Mouse (Mus musculus) mouse embryonic stem cell (cell line): Measurements from ENCODE around the gene Tbxas1.

Experiments
- in situ Hi-C, 2 experiments: fragments of 300-500 bp; cut with MboI; formaldehyde crosslinking; loops; 1 replicate in 1 of 2; 3 replicates in 1 of 2; pipeline ENCODE4 v1.14.3; 2019 to 2020; ENCODE audit warnings: low sequenced_read_pairs in 2 of 2, low pct_unique_long_range_greater_than_20kb in 1 of 2, mixed read lengths in 1 of 2; ENCODE audit not compliant: unreplicated experiment in 1 of 2

Gene Tbxas1

GRCm38 (mm10) chr6:38997838-38998237 lies 122.6 kb downstream of the Tbxas1 start:
- in situ Hi-C loops, result no loop called here

DNA sequence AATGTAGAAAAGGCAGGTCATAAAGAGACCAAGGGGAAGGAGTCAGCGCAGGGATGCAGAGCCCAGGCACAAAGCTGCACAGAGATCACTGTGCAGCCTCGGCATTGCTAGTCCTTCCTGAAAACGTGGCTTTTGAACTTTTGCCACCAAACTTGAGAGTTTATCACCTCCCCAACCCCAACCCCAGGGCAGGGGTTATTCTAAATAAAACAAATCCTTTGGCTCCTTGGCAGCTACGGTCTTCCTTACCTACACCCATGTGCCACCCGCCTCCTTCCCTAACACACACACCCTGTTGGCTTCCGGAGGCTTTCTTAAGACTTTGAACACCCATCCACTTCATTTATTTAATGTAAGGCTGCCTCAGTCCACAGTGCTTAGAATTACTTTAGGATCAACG lies 127.9 kb downstream of the Tbxas1 start:
- in situ Hi-C loops, result no loop called here

GRCm38 (mm10) chr6:39004003-39004473 lies 128.8 kb downstream of the Tbxas1 start:
- in situ Hi-C loops, result no loop called here

DNA sequence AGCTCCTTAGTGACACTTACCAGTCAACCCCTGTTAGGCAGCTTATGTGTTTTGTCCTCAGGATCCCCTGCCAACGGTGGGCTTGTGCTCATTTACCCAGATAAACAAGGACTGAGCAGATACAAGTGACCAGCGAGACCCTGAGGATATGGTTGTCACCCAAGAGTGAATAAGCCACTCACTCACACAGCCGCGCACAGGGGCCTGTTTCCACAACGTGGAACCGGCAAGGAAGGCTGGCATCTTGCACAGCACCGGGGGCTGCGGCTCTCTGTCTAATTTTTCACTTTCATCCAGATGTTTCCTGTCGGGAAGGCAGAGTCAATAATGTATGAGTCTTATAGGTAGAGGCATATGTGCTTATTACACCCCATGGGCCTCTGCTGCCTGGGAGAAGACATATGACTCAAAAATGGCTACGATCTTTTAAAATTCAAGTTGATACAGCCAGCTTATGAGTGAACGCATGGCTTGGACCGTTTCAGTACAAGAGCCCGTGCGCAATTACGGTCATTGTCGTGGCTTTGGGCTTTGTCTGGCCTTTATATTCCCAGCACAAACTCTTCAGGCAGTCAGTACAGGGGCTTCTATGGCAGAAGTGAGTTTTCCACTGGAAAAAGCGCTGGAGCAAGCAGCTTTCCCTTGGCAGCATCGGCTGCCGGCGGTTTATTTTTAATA lies 130.2 kb downstream of the Tbxas1 start:
- in situ Hi-C loops, result no loop called here

- in situ Hi-C loops, result no loop called here
These were observed 130.9 kb downstream of the Tbxas1 start for GRCm38 (mm10) chr6:39005945-39006572.

- in situ Hi-C loops, result no loop called here
These were observed 132.0 kb downstream of the Tbxas1 start for GRCm38 (mm10) chr6:39007223-39007622.

DNA sequence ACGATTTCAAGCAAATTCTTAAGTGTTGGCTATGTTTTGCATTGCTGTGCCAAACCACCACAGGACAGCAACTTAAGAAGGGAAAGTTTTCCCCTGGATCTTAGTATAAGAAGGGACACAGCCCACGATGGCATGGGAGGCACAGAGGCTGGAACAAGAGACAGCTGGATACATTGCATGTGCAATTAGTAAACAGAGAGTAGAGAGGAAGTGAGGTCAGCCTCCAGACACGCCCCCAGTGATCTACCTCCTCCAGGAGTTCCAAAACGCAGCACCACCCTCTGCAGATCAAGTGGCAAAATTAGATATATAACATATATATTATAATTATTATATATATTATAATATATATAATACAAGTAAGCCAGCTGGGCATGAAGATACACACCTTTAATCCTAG lies 132.9 kb downstream of the Tbxas1 start:
- in situ Hi-C loops, result no loop called here

DNA sequence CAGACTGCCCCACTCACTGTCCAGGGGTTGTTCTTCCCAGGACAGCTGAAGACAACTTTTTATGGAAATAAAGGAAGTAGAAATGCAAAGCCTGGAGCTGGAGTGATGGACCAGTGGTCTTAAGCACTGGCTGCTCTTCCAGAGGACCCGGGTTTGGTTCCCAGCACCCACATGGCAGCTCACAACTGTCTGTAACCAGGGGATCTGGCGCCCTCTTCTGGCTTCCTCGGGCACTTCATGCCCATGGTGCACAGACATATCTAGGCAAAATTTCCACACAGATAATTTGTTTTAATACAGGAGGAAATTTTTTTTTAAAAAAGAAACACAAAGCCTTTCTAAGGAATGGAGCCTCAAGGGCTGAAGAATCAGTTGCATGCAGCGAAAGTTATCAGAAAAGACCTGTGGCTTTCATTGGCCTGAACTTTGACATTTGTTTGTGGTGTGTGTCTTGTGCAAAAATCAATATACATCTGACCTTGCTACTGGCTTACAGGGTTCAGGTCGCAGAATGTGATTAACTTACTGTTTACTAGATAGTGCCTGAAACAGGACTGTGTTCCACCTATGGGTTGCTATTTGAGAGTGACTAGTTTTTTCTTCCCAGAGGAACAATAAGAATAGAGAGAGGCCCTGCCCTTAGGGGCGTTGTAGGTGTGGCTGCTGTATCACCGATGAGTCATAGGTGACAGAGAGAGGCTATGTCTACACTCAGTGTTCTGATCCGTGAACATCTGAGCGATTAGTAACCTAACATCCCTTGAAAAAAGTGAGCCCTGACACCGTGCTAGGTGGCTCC lies 138.0 kb downstream of the Tbxas1 start:
- in situ Hi-C loops, result no loop called here

GRCm38 (mm10) chr6:39017942-39018341 lies 142.7 kb downstream of the Tbxas1 start:
- in situ Hi-C loops, result no loop called here

GRCm38 (mm10) chr6:39018805-39019204 lies 143.6 kb downstream of the Tbxas1 start:
- in situ Hi-C loops, result no loop called here

DNA sequence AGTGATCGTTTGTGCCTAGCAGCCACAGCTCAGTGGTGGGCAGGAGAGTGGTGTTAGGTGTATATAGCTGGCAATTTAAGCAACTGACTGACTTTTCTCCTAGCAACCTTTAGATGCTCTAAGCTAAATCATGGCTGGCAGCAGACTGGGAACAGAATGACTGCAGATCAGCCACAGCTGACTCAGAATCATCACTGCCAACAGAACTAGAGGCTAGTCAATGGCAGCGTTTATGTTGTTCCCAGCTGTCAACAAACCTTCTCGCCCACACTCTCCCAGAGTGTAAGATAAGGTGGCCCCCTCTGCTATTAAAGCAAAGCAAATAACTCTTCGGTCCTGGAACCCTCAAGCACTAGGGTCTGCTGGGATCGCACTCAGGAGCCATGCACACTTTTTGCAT lies 144.0 kb downstream of the Tbxas1 start:
- in situ Hi-C loops, result no loop called here

- in situ Hi-C loops, result no loop called here
These were observed 146.7 kb downstream of the Tbxas1 start for GRCm38 (mm10) chr6:39021909-39022308.

DNA sequence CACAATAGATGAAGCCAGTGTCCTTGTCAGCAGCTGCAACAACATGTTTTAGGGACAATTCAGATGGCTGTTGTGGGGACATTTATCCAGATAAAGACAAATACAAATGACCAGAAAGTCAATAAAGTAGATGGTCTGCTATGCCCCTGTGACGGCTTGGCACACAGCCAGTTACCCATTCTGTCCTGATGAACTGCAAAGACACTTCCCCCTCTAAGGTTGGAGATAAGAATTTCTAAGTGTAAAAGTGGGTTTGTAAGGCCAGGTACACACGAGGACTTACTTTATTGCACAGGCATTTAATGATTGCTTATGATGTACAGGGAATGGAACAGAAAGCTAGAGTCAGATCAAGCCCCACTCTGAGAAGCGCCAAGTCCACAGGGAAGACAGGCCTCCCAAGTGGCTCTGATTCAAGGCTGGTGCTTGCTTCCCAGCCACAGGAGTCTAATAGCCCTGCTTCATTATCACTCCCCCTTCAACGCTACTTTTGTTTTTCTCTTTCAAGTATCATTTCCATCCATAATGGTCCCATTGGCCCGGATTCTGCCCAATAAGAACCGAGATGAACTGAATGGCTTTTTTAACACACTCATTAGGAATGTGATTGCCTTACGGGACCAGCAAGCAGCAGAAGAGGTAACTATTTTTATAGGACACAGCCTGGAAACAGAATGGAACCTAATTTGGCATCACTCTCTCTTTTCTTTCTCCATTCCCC lies 147.4 kb downstream of the Tbxas1 start:
- in situ Hi-C loops, result no loop called here

GRCm38 (mm10) chr6:39024631-39025030 lies 149.4 kb downstream of the Tbxas1 start:
- in situ Hi-C loops, result no loop called here

DNA sequence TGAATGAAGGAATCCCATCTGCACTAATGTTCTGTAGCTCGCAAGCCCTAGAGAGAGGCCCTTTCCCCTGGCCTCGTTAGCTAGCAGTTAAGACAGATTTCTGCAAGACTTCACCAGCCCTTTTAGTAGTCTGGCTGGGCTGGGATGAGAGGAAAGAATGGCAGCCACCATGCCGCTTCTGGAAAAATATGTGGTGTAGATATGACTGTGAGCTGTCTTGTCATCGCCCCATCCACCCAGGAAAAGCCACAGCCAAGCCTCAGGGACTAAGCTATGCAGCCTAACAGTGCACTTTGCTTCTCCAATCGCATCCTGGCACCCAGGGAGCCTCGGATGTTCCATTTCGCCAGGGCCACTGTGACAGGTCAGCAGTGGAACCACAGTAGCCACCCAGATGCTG lies 149.8 kb downstream of the Tbxas1 start:
- in situ Hi-C loops, result no loop called here

GRCm38 (mm10) chr6:39030714-39031113 lies 155.5 kb downstream of the Tbxas1 start:
- in situ Hi-C loops, result no loop called here

DNA sequence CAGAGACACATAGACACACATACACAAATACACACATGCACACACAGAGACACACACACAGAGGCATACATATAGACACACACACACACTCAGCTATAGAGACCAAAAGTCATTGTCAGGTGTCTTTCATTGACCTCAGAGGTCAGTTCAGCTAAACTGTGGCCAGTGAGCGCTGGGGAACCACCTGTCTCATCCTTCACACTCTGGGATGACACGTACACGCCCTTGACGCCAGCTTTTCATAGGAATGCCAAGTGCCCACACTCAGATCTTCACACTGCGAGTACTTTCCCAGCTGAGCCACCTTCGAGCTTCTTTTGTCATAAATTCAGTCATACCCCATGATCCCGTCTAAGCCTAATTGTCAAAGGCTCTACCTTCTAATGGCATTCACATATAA lies 158.5 kb downstream of the Tbxas1 start:
- in situ Hi-C loops, result no loop called here

GRCm38 (mm10) chr6:39035039-39035438 lies 159.8 kb downstream of the Tbxas1 start:
- in situ Hi-C loops, result no loop called here

- in situ Hi-C loops, result no loop called here
These were observed 161.0 kb downstream of the Tbxas1 start for GRCm38 (mm10) chr6:39036204-39036603.
